Mouse (Mus musculus): Measurements from ENCODE around the gene Adarb2.

GRCm38 (mm10) chr13:8691448-8691847 is 488.8 kb downstream of the Adarb2 start:
- TF ChIP-seq SMC3 (IDR thresholded peaks at IDR 0.05; ENCODE audit: low read depth, low read length) (no peak), EP300 (IDR thresholded peaks at IDR 0.05; ENCODE audit: low read depth in 1 of 2, low read length in 2 of 2) (no peak), GABPA (IDR thresholded peaks at IDR 0.05; ENCODE audit: low read depth, low read length) (no peak), ZC3H11A (IDR thresholded peaks at IDR 0.05; ENCODE audit: low read depth, low read length) (no peak)
